In the genomic region with DNA sequence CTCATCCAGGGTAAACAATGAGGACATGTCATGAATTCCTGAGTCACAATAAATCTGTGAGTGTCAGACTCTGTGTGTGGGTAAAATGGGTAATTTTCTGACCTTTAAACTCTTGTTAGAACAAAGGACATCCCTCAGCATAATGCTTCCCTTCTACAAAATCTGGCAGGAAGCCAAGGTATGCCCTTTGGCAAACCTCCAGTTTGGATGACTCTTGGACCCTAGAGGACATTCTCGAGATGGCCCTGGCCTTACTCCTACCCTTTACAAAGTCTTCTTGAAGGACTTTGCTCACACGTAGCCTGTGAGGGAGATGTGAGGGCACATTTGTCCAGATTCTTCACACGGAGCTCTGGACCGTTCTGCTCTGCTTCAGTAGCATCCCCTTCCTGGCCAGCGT, we compare ENCODE assay signal across 10 mouse cellular contexts.
DNase-seq lines count a peak whose midpoint lies in the region; ATAC-seq lines count a peak whose summit lies in the region.
"Had no signal": no experiment of that assay in that cellular context is flagged by ENCODE, and none has a peak within 500 bp of the region (broad histone marks: within the 10 kb centered on the region; RNA-seq: fewer than 3 reads in every experiment).

No protein-coding gene starts in this region.

- ATAC-seq in limb, embryonic 12.5 days (ENCODE audit: insufficient number of reproducible peaks, insufficient read depth, low FRiP score, low TSS enrichment, low read depth) = peak; percentile 59; the same call in 1 of the 2 replicates
- peak; percentile 43; the same call in 1 of the 2 replicates for ATAC-seq in kidney, embryonic 14.5 days (ENCODE audit: low FRiP score, low TSS enrichment)

- no peak overlapping the region for H3K4me2 ChIP-seq in limb, embryonic 12.5 days
- no peak overlapping the region for H3K4me2 ChIP-seq in kidney, embryonic 14.5 days (replicated peaks; ENCODE audit: low read depth, low read length)
- H3K4me2 ChIP-seq: embryonic facial prominence, embryonic 12.5 days; neural tube, embryonic 12.5 days had no signal

- peaks cover 28% of the 10 kb centered on the region for H3K4me1 ChIP-seq in limb, embryonic 12.5 days (replicated peaks)
- peaks cover 44% of the 10 kb centered on the region for H3K4me1 ChIP-seq in limb, embryonic 10.5 days
- 0 out of 2 replicates have a peak, but pooled peaks cover 8% of the 10 kb centered on the region for H3K4me1 ChIP-seq in kidney, embryonic 14.5 days (ENCODE audit: control insufficient read depth, insufficient read depth, low read length)

- H3K9me3 ChIP-seq in limb, embryonic 12.5 days = no peaks in the 10 kb centered on the region
- no peaks in the 10 kb centered on the region for H3K9me3 ChIP-seq in limb, embryonic 10.5 days (replicated peaks)
- H3K9me3 ChIP-seq in kidney, embryonic 14.5 days (ENCODE audit: control insufficient read depth, low read length) = no peaks in the 10 kb centered on the region
- H3K9me3 ChIP-seq: embryonic facial prominence, embryonic 12.5 days; neural tube, embryonic 12.5 days had no signal

- no peak overlapping the region for H3K4me3 ChIP-seq in limb, embryonic 12.5 days (replicated peaks)
- no peak overlapping the region for H3K4me3 ChIP-seq in limb, embryonic 10.5 days
- no peak overlapping the region for H3K4me3 ChIP-seq in kidney, embryonic 14.5 days (ENCODE audit: low read length)
- H3K4me3 ChIP-seq: embryonic facial prominence, embryonic 12.5 days; neural tube, embryonic 12.5 days had no signal

- H3K9ac ChIP-seq in limb, embryonic 12.5 days (replicated peaks) = no peak overlapping the region
- H3K9ac ChIP-seq in kidney, embryonic 14.5 days (ENCODE audit: low read depth, low read length) = no peak overlapping the region
- H3K9ac ChIP-seq: embryonic facial prominence, embryonic 12.5 days; neural tube, embryonic 12.5 days had no signal

- no peaks in the 10 kb centered on the region for H3K36me3 ChIP-seq in limb, embryonic 12.5 days
- H3K36me3 ChIP-seq in limb, embryonic 10.5 days = no peaks in the 10 kb centered on the region
- H3K36me3 ChIP-seq in kidney, embryonic 14.5 days (ENCODE audit: control insufficient read depth, insufficient read depth, low read length) = no peaks in the 10 kb centered on the region
- H3K36me3 ChIP-seq: embryonic facial prominence, embryonic 12.5 days; neural tube, embryonic 12.5 days had no signal

- no peak for DNase-seq in limb, embryonic 10.5 days (ENCODE audit: low spot score)
- peak; percentile 44 to 71 for DNase-seq in adrenal gland, postnatal 36 days
- peak; percentile 80 for DNase-seq in retina, postnatal 1 day
- no peak for DNase-seq in layer of hippocampus, postnatal 14 days (ENCODE audit: low spot score in 2 of 2)
- no peak for DNase-seq in spleen, adult 12 weeks (ENCODE audit: low spot score)
- DNase-seq in ovary, postnatal 14 days (ENCODE audit: low spot score) = no peak

- peaks cover 5% of the 10 kb centered on the region; the same call in 1 of the 2 replicates for H3K27me3 ChIP-seq in limb, embryonic 12.5 days
- peaks cover 10% of the 10 kb centered on the region for H3K27me3 ChIP-seq in limb, embryonic 10.5 days (ENCODE audit: low read depth, poor library complexity, severe bottlenecking)
- H3K27me3 ChIP-seq in kidney, embryonic 14.5 days (ENCODE audit: control insufficient read depth, insufficient read depth, low read length) = no peaks in the 10 kb centered on the region
- H3K27me3 ChIP-seq: embryonic facial prominence, embryonic 12.5 days; neural tube, embryonic 12.5 days had no signal

- WGBS in limb, embryonic 12.5 days = 74% methylated on average over 5 of the region's 5 CpGs
- WGBS in limb, embryonic 10.5 days = 76% methylated on average over 5 of the region's 5 CpGs
- 47% methylated on average over 5 of the region's 5 CpGs for WGBS in kidney, embryonic 14.5 days

- H3K27ac ChIP-seq in limb, embryonic 12.5 days = no peak overlapping the region
- H3K27ac ChIP-seq in limb, embryonic 10.5 days = no peak overlapping the region
- no peak overlapping the region for H3K27ac ChIP-seq in kidney, embryonic 14.5 days (ENCODE audit: low read depth, low read length)
- H3K27ac ChIP-seq: embryonic facial prominence, embryonic 12.5 days; neural tube, embryonic 12.5 days had no signal

Comparison
In these comparisons a context has a peak if more than half of its experiments do, and no peak if none do; other contexts are left out.
1. DNase-seq: peak in adrenal gland, postnatal 36 days (2 of 2) and retina, postnatal 1 day (single experiment); none in limb, embryonic 10.5 days (single experiment), layer of hippocampus, postnatal 14 days (0 of 2), spleen, adult 12 weeks (single experiment) and ovary, postnatal 14 days (single experiment).